Mouse (Mus musculus): ENCODE measurements around the gene Mtfr1l. TPM values are rescaled to one million over a fixed set of nuclear protein-coding genes. Genes with fewer than 3 reads are reported as not detected.

Mtfr1l gene
- polyA plus RNA-seq (2014; fragmentation: Nextera tagmentation; extraction: Ambion mirVana), result 119 and 125 TPM in 2 replicates

DNA sequence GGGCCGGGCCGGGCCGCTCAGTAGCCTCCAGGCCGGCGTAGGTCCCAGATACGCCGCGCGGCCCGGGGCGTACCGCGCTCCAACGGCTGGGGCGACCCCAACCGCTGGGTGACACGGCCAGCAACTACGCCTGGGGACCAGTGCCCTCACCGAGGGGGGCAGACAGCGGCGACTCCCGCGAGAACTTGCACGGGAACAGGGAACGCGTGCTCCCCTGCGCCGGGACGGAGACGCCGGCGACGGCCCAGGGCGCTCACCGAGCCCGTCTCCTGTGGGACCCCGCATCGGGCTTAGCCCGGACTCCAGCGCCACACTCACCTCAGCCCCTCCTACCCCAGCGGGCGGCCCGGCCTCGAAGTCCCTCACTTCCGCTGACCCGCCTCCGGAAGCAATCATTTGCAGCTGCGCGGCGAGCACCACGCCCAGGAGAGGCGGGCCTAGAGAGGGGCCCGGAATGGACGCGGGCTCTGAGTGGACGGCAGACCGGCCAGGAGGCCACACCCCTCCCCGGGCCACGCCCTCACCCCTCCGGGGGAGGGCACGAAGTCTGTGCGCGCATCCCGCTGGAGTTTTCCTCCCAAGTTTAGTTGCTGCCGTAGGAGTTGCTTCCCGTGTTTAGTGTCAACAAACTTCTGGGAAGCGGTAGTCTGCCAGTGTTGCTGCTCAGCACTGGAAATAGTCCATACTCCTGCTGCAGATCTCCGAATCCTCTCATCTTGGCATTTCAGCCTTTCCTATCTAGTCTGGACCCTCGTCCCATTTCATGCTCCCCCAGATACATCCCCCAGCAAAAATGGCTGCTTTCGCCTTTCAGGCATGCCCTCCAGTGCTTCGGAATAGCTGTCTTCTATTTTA, at the start of gene Mtfr1l:
Mtfr1l (minus strand) TSS at position 456 of the 855 bp plus-strand sequence.
- Histone ChIP-seq H3K27me3 (ENCODE audit: insufficient read depth, low read length) (no peaks in the 10 kb centered on the region), H3K4me2 (peak within 1 kb of the TSS; percentile 88), H3K27ac (ENCODE audit: low read depth) (peak within 1 kb of the TSS; percentile 90), H3K9ac (peak within 1 kb of the TSS; percentile 75), H3K4me3 (ENCODE audit: low read depth, low read length) (peak within 1 kb of the TSS; percentile 94), H3K36me3 (ENCODE audit: insufficient read depth) (peaks cover 33% of the 10 kb centered on the region), H3K9me3 (ENCODE audit: low read depth, low read length) (no peaks in the 10 kb centered on the region), H3K4me1 (ENCODE audit: insufficient read depth) (no peaks in the 10 kb centered on the region)
- DNase-seq (peak; percentile 99), ATAC-seq (ENCODE audit: insufficient read depth) (peak; percentile 98)
- no peak for TF ChIP-seq CTCF (IDR thresholded peaks at IDR 0.05; ENCODE audit: low read depth)
- under 1% methylated on average over 69 of the region's 71 CpGs for WGBS

GRCm38 (mm10) chr4:134583513-134583912, 48.3 kb upstream of the Mtfr1l start:
- peak; percentile 71 for TF ChIP-seq CTCF (IDR thresholded peaks at IDR 0.05; ENCODE audit: low read depth)
- no peak for ATAC-seq (ENCODE audit: insufficient read depth)
- H3K27me3 ChIP-seq (ENCODE audit: insufficient read depth, low read length), result no peaks in the 10 kb centered on the region
- H3K9me3 ChIP-seq (ENCODE audit: low read depth, low read length), result no peaks in the 10 kb centered on the region
- H3K4me1 ChIP-seq (ENCODE audit: insufficient read depth), result peaks cover 6% of the 10 kb centered on the region; the same call in 1 of the 2 replicates
- H3K9ac ChIP-seq, result no peak overlapping the region
- 60% methylated on average over 3 of the region's 3 CpGs for WGBS
- H3K36me3 ChIP-seq (ENCODE audit: insufficient read depth), result no peaks in the 10 kb centered on the region
- no peak overlapping the region for H3K27ac ChIP-seq (ENCODE audit: low read depth)
- no peak for DNase-seq
- H3K4me2 ChIP-seq, result no peak overlapping the region
- H3K4me3 ChIP-seq (ENCODE audit: low read depth, low read length), result no peak overlapping the region

- H3K4me1 ChIP-seq (ENCODE audit: insufficient read depth), result peaks cover 6% of the 10 kb centered on the region; the same call in 1 of the 2 replicates
- H3K27me3 ChIP-seq (ENCODE audit: insufficient read depth, low read length), result no peaks in the 10 kb centered on the region
- no peak overlapping the region for H3K4me2 ChIP-seq
- DNase-seq (no peak), ATAC-seq (ENCODE audit: insufficient read depth) (no peak)
- no peak overlapping the region for H3K4me3 ChIP-seq (ENCODE audit: low read depth, low read length)
- WGBS, result 54% methylated on average over 8 of the region's 8 CpGs
- no peak overlapping the region for H3K27ac ChIP-seq (ENCODE audit: low read depth)
- H3K9me3 ChIP-seq (ENCODE audit: low read depth, low read length), result no peaks in the 10 kb centered on the region
- no peaks in the 10 kb centered on the region for H3K36me3 ChIP-seq (ENCODE audit: insufficient read depth)
- no peak overlapping the region for H3K9ac ChIP-seq
- TF ChIP-seq CTCF (IDR thresholded peaks at IDR 0.05; ENCODE audit: low read depth), result no peak
Observed at GRCm38 (mm10) chr4:134581365-134581764, 46.2 kb upstream of the Mtfr1l start.

GRCm38 (mm10) chr4:134580351-134581148, 45.4 kb upstream of the Mtfr1l start:
- no peaks in the 10 kb centered on the region for H3K9me3 ChIP-seq (ENCODE audit: low read depth, low read length)
- peaks cover 6% of the 10 kb centered on the region; the same call in 1 of the 2 replicates for H3K4me1 ChIP-seq (ENCODE audit: insufficient read depth)
- ATAC-seq (ENCODE audit: insufficient read depth) (no peak), DNase-seq (no peak)
- H3K4me2 ChIP-seq, result no peak overlapping the region
- no peaks in the 10 kb centered on the region for H3K36me3 ChIP-seq (ENCODE audit: insufficient read depth)
- H3K4me3 ChIP-seq (ENCODE audit: low read depth, low read length), result no peak overlapping the region
- H3K27ac ChIP-seq (ENCODE audit: low read depth), result no peak overlapping the region
- WGBS, result 74% methylated on average over 15 of the region's 15 CpGs
- H3K9ac ChIP-seq, result no peak overlapping the region
- no peak for TF ChIP-seq CTCF (IDR thresholded peaks at IDR 0.05; ENCODE audit: low read depth)
- H3K27me3 ChIP-seq (ENCODE audit: insufficient read depth, low read length), result no peaks in the 10 kb centered on the region

- Histone ChIP-seq H3K4me3 (ENCODE audit: low read depth, low read length) (no peak overlapping the region), H3K36me3 (ENCODE audit: insufficient read depth) (no peaks in the 10 kb centered on the region), H3K4me1 (ENCODE audit: insufficient read depth) (peaks cover 6% of the 10 kb centered on the region; the same call in 1 of the 2 replicates), H3K27ac (ENCODE audit: low read depth) (no peak overlapping the region), H3K4me2 (peak overlapping the region; percentile 43), H3K27me3 (ENCODE audit: insufficient read depth, low read length) (no peaks in the 10 kb centered on the region), H3K9ac (peak overlapping the region; percentile 17; the same call in 1 of the 2 replicates), H3K9me3 (ENCODE audit: low read depth, low read length) (no peaks in the 10 kb centered on the region)
- DNase-seq (no peak), ATAC-seq (ENCODE audit: insufficient read depth) (no peak)
- no peak for TF ChIP-seq CTCF (IDR thresholded peaks at IDR 0.05; ENCODE audit: low read depth)
- WGBS, result 18% methylated on average over 5 of the region's 5 CpGs
Observed at GRCm38 (mm10) chr4:134579620-134580019, 44.4 kb upstream of the Mtfr1l start.

GRCm38 (mm10) chr4:134579212-134579611, 44.0 kb upstream of the Mtfr1l start:
- no peak overlapping the region for H3K4me3 ChIP-seq (ENCODE audit: low read depth, low read length)
- peak overlapping the region; percentile 17; the same call in 1 of the 2 replicates for H3K9ac ChIP-seq
- ATAC-seq (ENCODE audit: insufficient read depth) (peak; percentile 63; the same call in 1 of the 2 replicates), DNase-seq (peak; percentile 71)
- H3K4me2 ChIP-seq, result peak overlapping the region; percentile 43
- no peaks in the 10 kb centered on the region for H3K36me3 ChIP-seq (ENCODE audit: insufficient read depth)
- no peaks in the 10 kb centered on the region for H3K27me3 ChIP-seq (ENCODE audit: insufficient read depth, low read length)
- peaks cover 6% of the 10 kb centered on the region; the same call in 1 of the 2 replicates for H3K4me1 ChIP-seq (ENCODE audit: insufficient read depth)
- no peak overlapping the region for H3K27ac ChIP-seq (ENCODE audit: low read depth)
- TF ChIP-seq CTCF (IDR thresholded peaks at IDR 0.05; ENCODE audit: low read depth), result peak; percentile 41; the same call in 1 of the 2 replicates
- H3K9me3 ChIP-seq (ENCODE audit: low read depth, low read length), result no peaks in the 10 kb centered on the region
- WGBS, result 9% methylated on average over 11 of the region's 11 CpGs
